Mouse (Mus musculus): Measurements from ENCODE around the gene Tusc2. TPM values are rescaled to one million over a fixed set of nuclear protein-coding genes. Genes with fewer than 3 reads are reported as not detected.
A peak's percentile ranks its signal among the peaks of the same experiment; 100 is the strongest.

Gene Tusc2
- polyA plus RNA-seq, 1 experiment: 49.7 TPM

- no peaks in the 10 kb centered on the region for H3K27me3 ChIP-seq (ENCODE audit: control insufficient read depth, insufficient read depth, low read length)
- no peaks in the 10 kb centered on the region for H3K36me3 ChIP-seq (ENCODE audit: control insufficient read depth, insufficient read depth, low read length)
- H3K4me1 ChIP-seq (ENCODE audit: control insufficient read depth, insufficient read depth, insufficient read length, low read length): peaks cover 21% of the 10 kb centered on the region
- peak overlapping the region; percentile 33; the same call in 1 of the 2 replicates for H3K27ac ChIP-seq (ENCODE audit: insufficient read depth, low read depth, low read length)
- 58% methylated on average over 23 of the region's 23 CpGs for WGBS
- no peak overlapping the region for H3K4me3 ChIP-seq (ENCODE audit: low read depth, low read length)
- no peak for TF ChIP-seq CTCF (IDR thresholded peaks at IDR 0.05; ENCODE audit: extremely low read depth, insufficient read length, insufficient replicate concordance, low read depth, low read length)
- TF ChIP-seq POLR2A (IDR thresholded peaks at IDR 0.05; ENCODE audit: low read depth, low read length): no peak
Measured at GRCm38 (mm10) chr9:107550491-107551116, 12.5 kb upstream of the Tusc2 start.

GRCm38 (mm10) chr9:107551117-107551889 is 11.8 kb upstream of the Tusc2 start, which contains the start of gene Rassf1:
Gene Rassf1, plus strand, starts transcription at chr9:107551555.
- no peaks in the 10 kb centered on the region for H3K36me3 ChIP-seq (ENCODE audit: control insufficient read depth, insufficient read depth, low read length)
- peak within 1 kb of the TSS; percentile 33 for H3K27ac ChIP-seq (ENCODE audit: insufficient read depth, low read depth, low read length)
- WGBS: 3% methylated on average over 63 of the region's 63 CpGs
- peaks cover 21% of the 10 kb centered on the region for H3K4me1 ChIP-seq (ENCODE audit: control insufficient read depth, insufficient read depth, insufficient read length, low read length)
- H3K27me3 ChIP-seq (ENCODE audit: control insufficient read depth, insufficient read depth, low read length): no peaks in the 10 kb centered on the region
- no peak for TF ChIP-seq CTCF (IDR thresholded peaks at IDR 0.05; ENCODE audit: extremely low read depth, insufficient read length, insufficient replicate concordance, low read depth, low read length)
- TF ChIP-seq POLR2A (IDR thresholded peaks at IDR 0.05; ENCODE audit: low read depth, low read length): no peak
- peak within 1 kb of the TSS; percentile 65 for H3K4me3 ChIP-seq (ENCODE audit: low read depth, low read length)

- H3K27me3 ChIP-seq (ENCODE audit: control insufficient read depth, insufficient read depth, low read length): no peaks in the 10 kb centered on the region
- TF ChIP-seq POLR2A (IDR thresholded peaks at IDR 0.05; ENCODE audit: low read depth, low read length): no peak; the same call in 1 of the 2 replicates
- H3K27ac ChIP-seq (ENCODE audit: insufficient read depth, low read depth, low read length): peak overlapping the region; percentile 27; the same call in 1 of the 2 replicates
- H3K4me1 ChIP-seq (ENCODE audit: control insufficient read depth, insufficient read depth, insufficient read length, low read length): peaks cover 21% of the 10 kb centered on the region
- no peaks in the 10 kb centered on the region for H3K36me3 ChIP-seq (ENCODE audit: control insufficient read depth, insufficient read depth, low read length)
- 49% methylated on average over 8 of the region's 8 CpGs for WGBS
- peak overlapping the region; percentile 65 for H3K4me3 ChIP-seq (ENCODE audit: low read depth, low read length)
Measured at GRCm38 (mm10) chr9:107551890-107552355, 11.1 kb upstream of the Tusc2 start.

- 80% methylated on average over 5 of the region's 5 CpGs for WGBS
- TF ChIP-seq CTCF (IDR thresholded peaks at IDR 0.05; ENCODE audit: extremely low read depth, insufficient read length, insufficient replicate concordance, low read depth, low read length) (no peak), POLR2A (IDR thresholded peaks at IDR 0.05; ENCODE audit: low read depth, low read length) (no peak)
- H3K4me1 ChIP-seq (ENCODE audit: control insufficient read depth, insufficient read depth, insufficient read length, low read length): peaks cover 14% of the 10 kb centered on the region
Measured at GRCm38 (mm10) chr9:107552690-107553393, 10.2 kb upstream of the Tusc2 start.

DNA sequence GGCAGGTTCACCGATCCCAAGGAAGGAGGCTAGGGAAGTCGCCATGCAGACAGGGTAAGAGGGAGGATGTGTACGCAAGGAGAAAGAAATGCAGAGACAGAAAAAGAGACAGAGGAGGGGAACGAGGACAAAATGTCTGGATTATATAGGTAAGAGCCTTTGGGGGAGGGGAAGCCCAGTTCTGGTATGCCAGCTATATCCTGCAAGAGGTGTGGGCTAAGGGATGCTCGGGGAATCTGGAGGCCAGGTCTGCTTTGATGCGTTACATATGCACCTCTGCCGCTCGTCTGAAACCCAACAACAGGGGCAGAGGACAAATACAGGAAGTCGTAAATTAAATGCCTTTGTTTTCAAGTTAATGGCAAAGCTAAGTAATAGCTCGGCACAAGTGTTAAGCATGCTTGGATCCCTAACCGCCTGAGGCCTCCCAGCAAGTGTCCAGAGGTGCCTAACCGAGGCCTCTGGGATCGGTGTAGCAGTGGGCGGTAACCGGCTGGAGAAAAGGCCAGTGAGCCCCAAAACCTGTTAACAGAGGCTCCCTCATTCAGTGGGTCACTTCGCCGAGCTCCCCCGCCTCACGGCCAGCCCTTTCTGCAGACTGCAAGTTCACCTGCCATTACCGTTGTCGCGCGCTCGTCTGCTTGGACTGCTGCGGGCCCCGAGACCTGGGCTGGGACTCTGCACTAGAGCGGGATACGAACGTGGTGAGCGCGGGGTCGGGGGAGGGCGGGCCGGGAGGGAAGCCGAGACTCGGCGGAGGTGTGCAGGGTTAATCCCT is 9.3 kb upstream of the Tusc2 start:
- H3K27ac ChIP-seq (ENCODE audit: insufficient read depth, low read depth, low read length): peak overlapping the region; percentile 3; the same call in 1 of the 2 replicates
- peak overlapping the region; percentile 61 for H3K4me3 ChIP-seq (ENCODE audit: low read depth, low read length)
- H3K27me3 ChIP-seq (ENCODE audit: control insufficient read depth, insufficient read depth, low read length): no peaks in the 10 kb centered on the region
- peaks cover 17% of the 10 kb centered on the region for H3K36me3 ChIP-seq (ENCODE audit: control insufficient read depth, insufficient read depth, low read length)
- TF ChIP-seq POLR2A (IDR thresholded peaks at IDR 0.05; ENCODE audit: low read depth, low read length): no peak
- TF ChIP-seq CTCF (IDR thresholded peaks at IDR 0.05; ENCODE audit: extremely low read depth, insufficient read length, insufficient replicate concordance, low read depth, low read length): no peak
- peaks cover 14% of the 10 kb centered on the region for H3K4me1 ChIP-seq (ENCODE audit: control insufficient read depth, insufficient read depth, insufficient read length, low read length)
- 9% methylated on average over 37 of the region's 37 CpGs for WGBS

More at GRCm38 (mm10) chr9:107552690-107553393, 10.2 kb upstream of the Tusc2 start:
- Histone ChIP-seq H3K36me3 (ENCODE audit: control insufficient read depth, insufficient read depth, low read length) (peaks cover 9% of the 10 kb centered on the region), H3K27me3 (ENCODE audit: control insufficient read depth, insufficient read depth, low read length) (no peaks in the 10 kb centered on the region), H3K27ac (ENCODE audit: insufficient read depth, low read depth, low read length) (no peak overlapping the region), H3K4me3 (ENCODE audit: low read depth, low read length) (no peak overlapping the region)

GRCm38 (mm10) chr9:107554319-107554825 is 8.7 kb upstream of the Tusc2 start:
- Histone ChIP-seq H3K4me1 (ENCODE audit: control insufficient read depth, insufficient read depth, insufficient read length, low read length) (peaks cover 14% of the 10 kb centered on the region), H3K27ac (ENCODE audit: insufficient read depth, low read depth, low read length) (peak overlapping the region; percentile 98), H3K4me3 (ENCODE audit: low read depth, low read length) (peak overlapping the region; percentile 79), H3K36me3 (ENCODE audit: control insufficient read depth, insufficient read depth, low read length) (peaks cover 24% of the 10 kb centered on the region), H3K27me3 (ENCODE audit: control insufficient read depth, insufficient read depth, low read length) (no peaks in the 10 kb centered on the region)
- under 1% methylated on average over 53 of the region's 53 CpGs for WGBS
- TF ChIP-seq CTCF (IDR thresholded peaks at IDR 0.05; ENCODE audit: extremely low read depth, insufficient read length, insufficient replicate concordance, low read depth, low read length) (no peak), POLR2A (IDR thresholded peaks at IDR 0.05; ENCODE audit: low read depth, low read length) (peak; percentile 91)

Measured in small intestine, adult 2 months (tissue).